Mouse (Mus musculus) liver, adult 2 months (tissue): ENCODE data around the gene Rogdi. TPM values are rescaled to one million over a fixed set of nuclear protein-coding genes. Genes with fewer than 3 reads are reported as not detected.

Experiments used
- DNase-seq: peaks from one replicate; pipeline ENCODE4 v3.0.0-alpha.2; 2011; ENCODE audit warnings: low read depth, low spot score; ENCODE audit errors: extremely low read depth
- H3K27ac ChIP-seq: fragments of 200-500 bp; replicated peaks from 2 replicates; pipeline ENCODE4 v1.5.1; 2012; ENCODE audit warnings: low read depth, mild to moderate bottlenecking, control low read depth, inconsistent platforms, low read length; ENCODE audit not compliant: insufficient read depth
- H3K27me3 ChIP-seq: fragments of 200-500 bp; 2 replicates; pipeline ENCODE4 v1.6.1; 2012; ENCODE audit warnings: mild to moderate bottlenecking, moderate library complexity, low read length, inconsistent platforms; ENCODE audit not compliant: control insufficient read depth, insufficient read depth
- H3K36me3 ChIP-seq: fragments of 200-500 bp; 2 replicates; pipeline ENCODE4 v1.6.1; 2012; ENCODE audit warnings: low read length, inconsistent platforms; ENCODE audit not compliant: control insufficient read depth, insufficient read depth
- H3K4me1 ChIP-seq: fragments of 200-500 bp; 2 replicates; pipeline ENCODE4 v1.6.1; 2011; ENCODE audit warnings: low read length; ENCODE audit not compliant: control insufficient read depth, insufficient read depth
- H3K4me3 ChIP-seq: fragments of 200-500 bp; 2 replicates; pipeline ENCODE4 v1.5.1; 2011; ENCODE audit warnings: low read depth, mild to moderate bottlenecking, control low read depth, low read length, moderate library complexity; ENCODE audit not compliant: insufficient read depth
- H3K79me2 ChIP-seq: fragments of 200-500 bp; 2 replicates; pipeline ENCODE4 v1.6.1; 2012; ENCODE audit warnings: inconsistent platforms, mild to moderate bottlenecking, low read length, moderate library complexity; ENCODE audit not compliant: control insufficient read depth, insufficient read depth
- H3K9ac ChIP-seq: fragments of 200-500 bp; 2 replicates; pipeline ENCODE4 v1.6.1; 2012; ENCODE audit warnings: low read depth, mild to moderate bottlenecking, control low read depth, inconsistent platforms, low read length
- CTCF ChIP-seq: fragments of 200-500 bp; IDR thresholded peaks from 2 replicates; pipeline ENCODE4 v1.5.1; 2011; ENCODE audit warnings: low read depth, low read length, control low read depth
- POLR2A ChIP-seq: fragments of 200-500 bp; IDR thresholded peaks from 2 replicates; pipeline ENCODE4 v1.6.1; 2011; ENCODE audit warnings: low read length, control low read depth; ENCODE audit not compliant: insufficient read depth; ENCODE audit errors: extremely low read depth
- WGBS: fragments of 180-500 bp; shearing (Covaris S2); methylation state at CpG from one replicate; pipeline ENCODE4 v1.1.7; 2018; 5-methylcytosine and 5-hydroxymethylcytosine counted together
- polyA plus RNA-seq: library from polyadenylated mRNA; depleted of rRNA; stranded (reverse); fragments of >200 nt; gene quantifications from 2 replicates; pipeline ENCODE4 v1.2.3, GENCODE M21; 2012
- total RNA-seq: library from RNA; depleted of rRNA; stranded (reverse); fragments of >200 nt; gene quantifications from 2 replicates; pipeline ENCODE4 v1.2.3, GENCODE M21; 2014

The Rogdi gene
- total and polyA plus RNA-seq, 2 experiments = 7.5 to 53.7 TPM

GRCm38 (mm10) chr16:4968426-4968825, 44.9 kb downstream of the Rogdi start:
- H3K9ac ChIP-seq = no peak overlapping the region
- H3K4me3 ChIP-seq = no peak overlapping the region
- H3K79me2 ChIP-seq = peaks cover 4% of the 10 kb centered on the region; the same call in 1 of the 2 replicates
- H3K4me1 ChIP-seq = peaks cover 4% of the 10 kb centered on the region; the same call in 1 of the 2 replicates
- TF ChIP-seq CTCF (no peak), POLR2A (no peak)
- WGBS = 86% methylated on average over 3 of the region's 3 CpGs
- H3K27ac ChIP-seq = no peak overlapping the region
- no peaks in the 10 kb centered on the region for H3K36me3 ChIP-seq
- no peak for DNase-seq
- H3K27me3 ChIP-seq = no peaks in the 10 kb centered on the region

DNA sequence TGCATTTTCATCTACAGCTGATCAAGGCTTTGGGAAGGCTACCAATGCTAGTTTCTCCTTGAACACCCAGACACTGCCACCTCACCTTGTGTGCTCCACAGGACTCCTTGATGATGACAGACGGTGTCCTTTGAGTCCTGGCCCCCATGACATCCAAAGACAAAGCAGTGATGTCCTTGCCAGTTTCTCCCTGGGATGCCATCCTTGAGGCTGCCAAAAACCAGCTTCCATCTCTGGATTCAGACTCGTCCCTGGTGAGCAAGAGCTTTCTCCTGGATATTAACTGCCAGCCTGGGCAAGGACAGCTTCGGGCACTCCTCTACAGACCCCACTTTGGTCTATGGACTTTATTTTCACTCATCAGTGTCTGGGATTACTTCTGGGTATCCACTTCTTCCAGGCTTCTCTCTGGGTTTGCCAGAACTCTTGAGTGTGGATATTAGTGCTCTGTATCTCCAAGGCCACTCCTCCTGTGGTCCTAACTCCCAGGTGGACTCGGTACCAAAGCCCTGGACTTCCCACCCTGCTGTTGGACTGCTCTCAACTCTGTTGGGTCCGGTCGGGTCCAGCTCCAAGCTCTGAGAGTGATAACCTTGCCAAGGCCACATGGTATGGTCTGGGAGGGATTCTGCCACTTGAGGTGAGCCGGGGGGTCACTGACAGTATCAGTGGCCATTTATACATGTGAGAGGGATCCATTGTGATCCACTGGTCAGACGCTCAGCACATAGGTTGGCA, 47.8 kb downstream of the Rogdi start:
- DNase-seq = no peak
- 92% methylated on average over 8 of the region's 8 CpGs for WGBS
- Histone ChIP-seq H3K79me2 (peaks cover 12% of the 10 kb centered on the region; the same call in 1 of the 2 replicates), H3K9ac (no peak overlapping the region), H3K27ac (no peak overlapping the region), H3K4me3 (no peak overlapping the region), H3K36me3 (no peaks in the 10 kb centered on the region), H3K27me3 (no peaks in the 10 kb centered on the region), H3K4me1 (peaks cover 9% of the 10 kb centered on the region; the same call in 1 of the 2 replicates)
- TF ChIP-seq POLR2A (no peak), CTCF (no peak)

DNA sequence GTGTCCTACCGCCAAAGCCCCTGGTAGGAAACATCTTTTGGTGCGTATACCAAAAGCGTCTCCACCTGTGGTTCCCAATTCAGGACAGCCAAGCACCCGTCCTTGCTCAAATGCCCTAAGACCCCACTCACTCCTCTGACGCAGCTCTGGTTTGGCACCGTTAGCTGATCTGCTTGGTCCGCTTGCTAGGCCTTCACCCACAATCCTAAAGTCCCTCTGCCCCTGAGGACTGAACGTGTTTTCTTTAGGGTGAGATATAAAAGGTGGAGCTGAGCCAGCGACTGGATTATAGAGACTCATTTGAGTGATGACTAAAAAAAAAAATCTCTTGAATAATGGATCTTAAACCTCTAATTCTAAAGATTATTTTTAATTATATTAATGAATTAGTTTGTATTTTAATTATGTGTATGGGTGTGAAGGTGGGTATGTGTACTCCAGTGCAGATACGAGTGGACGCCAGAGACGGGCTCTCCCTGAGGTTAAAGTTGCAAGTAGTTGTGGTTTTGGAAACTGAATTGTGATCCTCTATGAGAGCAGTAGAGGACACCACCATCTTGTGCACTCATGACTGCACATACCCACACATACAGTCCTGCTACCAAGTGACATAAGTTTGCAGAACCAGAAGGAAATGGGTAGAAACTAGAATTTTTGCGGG, 48.5 kb downstream of the Rogdi start:
- H3K36me3 ChIP-seq = no peaks in the 10 kb centered on the region
- H3K4me3 ChIP-seq = peak overlapping the region; percentile 80
- H3K27me3 ChIP-seq = no peaks in the 10 kb centered on the region
- H3K4me1 ChIP-seq = peaks cover 9% of the 10 kb centered on the region; the same call in 1 of the 2 replicates
- no peak for TF ChIP-seq POLR2A
- no peak for TF ChIP-seq CTCF
- H3K79me2 ChIP-seq = peaks cover 17% of the 10 kb centered on the region
- 24% methylated on average over 13 of the region's 13 CpGs for WGBS
- H3K9ac ChIP-seq = peak overlapping the region; percentile 63
- peak overlapping the region; percentile 37 for H3K27ac ChIP-seq
- no peak for DNase-seq

GRCm38 (mm10) chr16:4963797-4964709, 49.3 kb downstream of the Rogdi start, which contains the start of gene Anks3:
Anks3 (minus strand) TSS chr16:4964205.
- peak; percentile 93 for DNase-seq
- Histone ChIP-seq H3K27me3 (no peaks in the 10 kb centered on the region), H3K36me3 (no peaks in the 10 kb centered on the region), H3K4me1 (peaks cover 9% of the 10 kb centered on the region; the same call in 1 of the 2 replicates), H3K9ac (peak within 1 kb of the TSS; percentile 85), H3K4me3 (peak within 1 kb of the TSS; percentile 80), H3K79me2 (peaks cover 17% of the 10 kb centered on the region), H3K27ac (peak within 1 kb of the TSS; percentile 37)
- WGBS = under 1% methylated on average over 72 of the region's 76 CpGs
- TF ChIP-seq POLR2A = peak; percentile 66; the same call in 1 of the 2 replicates
- TF ChIP-seq CTCF = no peak

GRCm38 (mm10) chr16:4963346-4963745, 50.0 kb downstream of the Rogdi start:
- H3K79me2 ChIP-seq = peaks cover 17% of the 10 kb centered on the region
- peak overlapping the region; percentile 42; the same call in 1 of the 2 replicates for H3K9ac ChIP-seq
- peaks cover 9% of the 10 kb centered on the region; the same call in 1 of the 2 replicates for H3K4me1 ChIP-seq
- peak overlapping the region; percentile 80 for H3K4me3 ChIP-seq
- no peaks in the 10 kb centered on the region for H3K27me3 ChIP-seq
- no peak for TF ChIP-seq POLR2A
- no peak for TF ChIP-seq CTCF
- no peak overlapping the region for H3K27ac ChIP-seq
- DNase-seq = no peak
- WGBS = 29% methylated on average over 9 of the region's 9 CpGs
- no peaks in the 10 kb centered on the region for H3K36me3 ChIP-seq
